Mouse (Mus musculus) urinary bladder, postnatal 4 days (tissue): Measurements from ENCODE around the gene 9230110F15Rik.
"Not testable (repeated sequence)": the region's sequence is repeated elsewhere in the genome, so short reads cannot be mapped to it uniquely, and the experiment has no call there.

Experiments
- DNase-seq, 2 experiments: peaks; one replicate each; pipeline ENCODE4 v3.0.0; 2021 to 2022; ENCODE audit warnings: low spot score in 2 of 2

Gene 9230110F15Rik

DNA sequence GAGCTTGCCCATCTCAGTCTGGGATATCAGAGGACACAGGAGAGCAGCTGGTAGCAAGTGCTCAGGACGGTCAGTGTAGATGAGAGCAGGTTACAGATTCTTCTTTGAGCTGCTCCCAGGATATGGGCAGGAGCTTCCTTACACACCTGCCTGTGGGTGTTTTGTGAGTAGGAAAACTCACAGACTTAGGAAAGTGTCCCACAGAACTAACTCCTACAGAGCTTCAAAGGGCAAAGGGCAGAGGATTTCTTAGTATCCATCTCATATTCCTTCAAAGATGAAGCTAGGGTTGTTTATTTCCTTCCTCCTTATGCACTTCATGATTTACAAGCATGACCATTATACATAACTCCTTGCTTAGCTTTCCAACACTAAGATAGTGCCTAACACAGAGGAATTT, at the start of gene 9230110F15Rik:
TSS of gene 9230110F15Rik (minus strand) at position 101 of the 400 bp plus-strand sequence.
- no peak for DNase-seq

DNA sequence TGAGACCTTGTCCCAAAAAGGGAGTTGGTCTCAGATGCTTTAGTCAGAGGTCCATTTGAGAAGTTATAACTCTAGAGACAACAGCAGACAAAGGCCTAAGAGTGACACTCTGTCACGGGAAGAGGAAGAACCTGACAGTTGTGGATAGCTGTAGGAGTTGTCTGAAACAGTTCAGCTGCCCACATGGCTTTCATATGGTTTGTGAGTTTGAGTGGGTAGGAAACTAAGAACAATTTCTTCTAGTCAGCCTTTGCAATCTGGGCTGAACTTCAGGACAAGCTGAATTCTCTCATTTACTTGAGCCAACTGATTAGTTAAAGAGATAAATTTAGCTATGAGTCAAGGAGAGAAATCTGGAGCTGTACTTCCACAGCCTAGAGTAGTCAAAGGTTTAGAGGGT, 49.2 kb upstream of the 9230110F15Rik start:
- not testable (repeated sequence) for DNase-seq

DNA sequence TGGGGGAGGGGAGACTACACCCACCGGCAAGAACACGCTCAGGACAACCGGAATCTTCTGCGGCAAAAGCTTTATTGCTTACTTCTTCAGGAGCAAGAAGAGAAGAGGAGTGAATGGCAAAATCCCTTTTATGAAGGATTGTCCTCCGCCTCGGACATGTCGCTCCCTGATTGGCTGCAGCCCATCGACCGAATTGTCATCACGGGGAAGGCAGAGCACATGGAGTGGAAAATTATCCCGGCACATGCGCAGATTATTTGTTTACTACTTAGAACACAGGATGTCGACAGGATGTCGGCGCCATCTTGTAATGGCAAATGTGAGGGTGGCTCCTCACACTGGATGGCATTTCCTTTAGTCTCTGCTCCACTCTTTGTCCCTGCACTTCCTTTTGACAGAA, 26.1 kb downstream of the 9230110F15Rik start:
- DNase-seq, result not testable (repeated sequence)

DNA sequence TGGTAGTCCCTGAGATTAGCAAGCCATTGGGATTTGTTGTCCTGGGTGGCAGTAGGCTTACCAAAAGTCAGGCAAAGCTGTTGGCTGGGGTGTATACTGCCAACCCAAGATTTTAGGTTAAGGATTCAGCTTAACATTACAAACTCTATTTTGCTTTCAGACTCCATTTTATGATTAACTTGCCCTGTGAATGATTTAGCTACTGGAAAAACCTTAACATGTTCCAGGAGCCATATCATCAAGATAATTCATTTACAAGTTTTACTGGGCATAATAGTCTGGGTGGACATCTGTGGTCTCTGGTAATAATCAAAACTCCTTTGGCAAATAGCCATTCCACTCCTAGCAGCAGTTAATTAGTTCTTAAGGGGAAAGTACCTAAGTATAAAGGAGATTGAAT, 45.8 kb downstream of the 9230110F15Rik start:
- DNase-seq, result no peak

DNA sequence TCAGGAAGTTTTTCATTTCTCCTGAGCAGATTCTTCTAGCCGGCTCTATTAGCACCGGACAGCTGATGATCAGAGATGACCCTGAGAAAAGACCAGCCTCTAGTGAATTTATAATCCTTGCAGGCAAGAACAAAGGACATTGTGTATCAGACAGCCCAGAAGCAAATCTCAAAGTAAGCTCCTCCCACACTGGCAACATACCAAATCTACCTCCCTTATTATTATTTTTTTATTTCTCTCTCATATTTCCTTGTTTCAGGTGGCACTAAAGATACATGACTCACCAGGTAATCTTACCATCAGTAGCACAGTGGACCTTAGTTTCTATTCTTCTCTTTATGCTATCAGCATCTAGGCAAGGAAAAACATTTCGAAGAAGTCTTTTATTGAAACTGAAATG, 53.9 kb downstream of the 9230110F15Rik start, which contains the start of the genes Gm27235 and D730048I06Rik:
TSS of gene Gm27235 (minus strand) at position 101 of the 400 bp plus-strand sequence.
TSS of gene D730048I06Rik (minus strand) at position 112 of the 400 bp plus-strand sequence.
- no peak for DNase-seq
